Mouse (Mus musculus): ENCODE results near the gene Fntb. TPM values are rescaled to one million over a fixed set of nuclear protein-coding genes. Genes with fewer than 3 reads are reported as not detected.

The Fntb gene
- polyA plus RNA-seq, 1 experiment from 2014 or later: 39.9 TPM

- Histone ChIP-seq H3K9me3 (ENCODE audit: control insufficient read depth, low read length) (no peaks in the 10 kb centered on the region), H3K27ac (replicated peaks; ENCODE audit: low read depth, low read length) (no peak overlapping the region), H3K4me3 (replicated peaks; ENCODE audit: low read depth, low read length) (no peak overlapping the region), H3K36me3 (ENCODE audit: control insufficient read depth, insufficient read depth, low read length) (peaks cover 7% of the 10 kb centered on the region; the same call in 1 of the 2 replicates), H3K9ac (replicated peaks; ENCODE audit: low read length) (no peak overlapping the region), H3K4me1 (ENCODE audit: control insufficient read depth, insufficient read depth, low read length) (no peaks in the 10 kb centered on the region; the same call in 1 of the 2 replicates), H3K27me3 (ENCODE audit: control insufficient read depth, insufficient read depth, low read length) (no peaks in the 10 kb centered on the region), H3K4me2 (ENCODE audit: low read length) (no peak overlapping the region)
- no peak for DNase-seq
- no peak for ATAC-seq (ENCODE audit: low FRiP score, low TSS enrichment)
- WGBS: 79% methylated on average over 1 of the region's 1 CpGs
Observed at GRCm38 (mm10) chr12:76906278-76906677, 140.9 kb downstream of the Fntb start.

GRCm38 (mm10) chr12:76909218-76909617 is 143.8 kb downstream of the Fntb start:
- Histone ChIP-seq H3K27me3 (ENCODE audit: control insufficient read depth, insufficient read depth, low read length) (no peaks in the 10 kb centered on the region), H3K4me3 (replicated peaks; ENCODE audit: low read depth, low read length) (no peak overlapping the region), H3K4me1 (ENCODE audit: control insufficient read depth, insufficient read depth, low read length) (no peaks in the 10 kb centered on the region; the same call in 1 of the 2 replicates), H3K4me2 (ENCODE audit: low read length) (no peak overlapping the region), H3K9ac (replicated peaks; ENCODE audit: low read length) (no peak overlapping the region), H3K36me3 (ENCODE audit: control insufficient read depth, insufficient read depth, low read length) (peaks cover 14% of the 10 kb centered on the region; the same call in 1 of the 2 replicates), H3K9me3 (ENCODE audit: control insufficient read depth, low read length) (no peaks in the 10 kb centered on the region), H3K27ac (replicated peaks; ENCODE audit: low read depth, low read length) (no peak overlapping the region)
- DNase-seq (no peak), ATAC-seq (ENCODE audit: low FRiP score, low TSS enrichment) (no peak)
- 85% methylated on average over 5 of the region's 5 CpGs for WGBS

DNA sequence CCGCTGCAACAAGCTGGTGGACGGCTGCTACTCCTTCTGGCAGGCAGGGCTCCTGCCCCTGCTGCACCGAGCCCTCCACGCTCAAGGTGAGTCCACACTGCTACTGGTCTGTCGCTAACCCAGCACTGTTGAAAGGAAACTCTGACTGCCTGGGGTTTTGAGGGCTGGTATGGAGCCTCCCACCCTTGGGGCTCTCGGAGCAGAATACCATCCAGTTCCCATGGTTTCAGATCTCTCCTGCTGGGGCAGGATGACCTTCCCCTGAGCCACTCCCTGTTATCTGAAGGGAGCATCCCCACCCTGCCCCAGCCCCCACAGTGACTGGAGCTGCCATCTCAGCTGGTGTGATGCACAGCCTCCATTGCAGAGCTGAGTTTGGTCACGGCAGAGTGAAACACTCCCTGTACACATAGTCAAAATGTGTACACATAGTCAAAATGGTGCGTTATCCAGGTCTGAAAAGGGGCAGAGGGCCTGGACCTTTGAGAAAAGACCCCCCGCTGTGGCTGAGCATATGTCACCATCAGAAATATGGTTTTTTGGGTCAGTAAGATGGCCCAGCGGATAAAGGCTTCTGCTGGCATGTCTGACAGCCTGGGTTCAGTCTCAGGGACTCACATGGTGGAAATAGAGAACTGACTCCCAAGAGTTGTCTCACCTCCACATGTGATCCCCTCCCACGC is 145.0 kb downstream of the Fntb start:
- Histone ChIP-seq H3K4me1 (ENCODE audit: control insufficient read depth, insufficient read depth, low read length) (no peaks in the 10 kb centered on the region; the same call in 1 of the 2 replicates), H3K27me3 (ENCODE audit: control insufficient read depth, insufficient read depth, low read length) (no peaks in the 10 kb centered on the region), H3K4me2 (ENCODE audit: low read length) (no peak overlapping the region), H3K27ac (replicated peaks; ENCODE audit: low read depth, low read length) (no peak overlapping the region), H3K9me3 (ENCODE audit: control insufficient read depth, low read length) (no peaks in the 10 kb centered on the region), H3K4me3 (replicated peaks; ENCODE audit: low read depth, low read length) (no peak overlapping the region), H3K36me3 (ENCODE audit: control insufficient read depth, insufficient read depth, low read length) (peaks cover 14% of the 10 kb centered on the region; the same call in 1 of the 2 replicates), H3K9ac (replicated peaks; ENCODE audit: low read length) (no peak overlapping the region)
- 58% methylated on average over 11 of the region's 11 CpGs for whole genome bisulfite sequencing
- no peak for ATAC-seq (ENCODE audit: low FRiP score, low TSS enrichment)
- no peak for DNase-seq

DNA sequence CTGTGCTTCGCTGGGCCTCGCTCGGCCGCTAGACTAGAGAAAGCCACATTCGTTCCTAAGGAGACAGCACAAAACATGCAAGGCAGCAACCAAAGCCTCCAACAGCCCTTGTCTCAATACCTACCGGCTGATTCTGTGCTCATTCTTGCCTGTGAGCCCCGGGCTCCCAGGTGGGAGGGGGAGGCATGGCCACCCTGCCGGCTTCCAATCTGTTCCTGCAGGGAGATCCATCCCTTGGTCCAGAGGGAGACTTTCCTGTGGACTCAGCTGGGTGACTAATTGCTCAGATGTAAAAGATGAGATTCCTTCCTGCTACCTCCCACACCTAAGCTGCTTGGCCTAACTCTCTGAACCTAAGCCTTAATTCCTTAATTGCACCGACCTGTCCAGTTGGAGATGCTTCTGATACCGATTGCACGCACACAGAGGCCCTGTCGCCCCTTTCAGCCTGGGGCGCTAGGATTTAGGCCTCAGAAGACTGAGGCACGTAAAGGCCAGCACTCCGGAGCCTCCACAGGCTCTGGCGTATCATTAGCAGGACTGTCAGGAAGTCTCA is 145.9 kb downstream of the Fntb start:
- no peak overlapping the region for H3K4me3 ChIP-seq (replicated peaks; ENCODE audit: low read depth, low read length)
- DNase-seq (peak; percentile 27), ATAC-seq (ENCODE audit: low FRiP score, low TSS enrichment) (no peak)
- H3K27me3 ChIP-seq (ENCODE audit: control insufficient read depth, insufficient read depth, low read length): no peaks in the 10 kb centered on the region
- H3K4me1 ChIP-seq (ENCODE audit: control insufficient read depth, insufficient read depth, low read length): no peaks in the 10 kb centered on the region; the same call in 1 of the 2 replicates
- WGBS: 41% methylated on average over 16 of the region's 16 CpGs
- peaks cover 14% of the 10 kb centered on the region; the same call in 1 of the 2 replicates for H3K36me3 ChIP-seq (ENCODE audit: control insufficient read depth, insufficient read depth, low read length)
- no peaks in the 10 kb centered on the region for H3K9me3 ChIP-seq (ENCODE audit: control insufficient read depth, low read length)
- no peak overlapping the region for H3K27ac ChIP-seq (replicated peaks; ENCODE audit: low read depth, low read length)
- no peak overlapping the region for H3K4me2 ChIP-seq (ENCODE audit: low read length)
- H3K9ac ChIP-seq (replicated peaks; ENCODE audit: low read length): no peak overlapping the region

DNA sequence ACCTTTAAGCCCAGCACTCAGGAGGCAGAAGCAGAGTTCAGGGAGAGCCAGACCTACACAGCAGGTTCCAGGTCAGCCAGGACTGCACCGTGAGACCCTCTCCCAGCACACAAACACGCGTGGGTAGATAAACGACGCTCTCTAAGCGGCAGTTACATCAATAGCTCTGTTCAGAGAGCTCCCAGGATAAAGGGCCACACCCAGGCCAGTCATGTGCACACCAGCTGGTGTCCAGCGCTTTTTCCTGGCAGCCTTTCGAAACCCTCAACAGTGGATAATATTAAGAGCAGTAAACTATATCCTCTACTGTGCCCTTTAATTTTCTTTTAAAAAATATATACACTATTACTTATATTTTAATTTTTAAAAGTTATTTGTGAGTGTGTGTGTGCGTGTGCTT is 146.8 kb downstream of the Fntb start:
- DNase-seq (no peak), ATAC-seq (ENCODE audit: low FRiP score, low TSS enrichment) (no peak)

DNA sequence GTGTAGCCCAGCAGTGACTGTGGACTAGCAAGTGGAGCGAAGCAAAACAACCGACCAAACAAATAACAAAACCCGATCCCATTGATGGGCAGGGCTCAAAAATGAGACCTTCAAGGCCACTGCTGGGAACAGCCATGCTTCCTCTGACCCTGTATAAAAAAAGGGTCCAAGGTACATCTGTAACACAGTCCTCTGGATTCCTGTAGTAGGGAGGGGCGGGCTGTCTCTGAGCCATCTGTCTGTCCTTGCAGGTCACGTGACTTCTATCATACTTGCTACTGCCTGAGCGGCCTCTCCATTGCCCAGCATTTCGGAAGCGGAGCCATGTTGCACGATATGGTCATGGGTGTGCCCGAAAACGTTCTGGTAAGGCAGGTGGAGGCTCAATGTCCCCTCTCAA is 150.8 kb downstream of the Fntb start:
- H3K9ac ChIP-seq (replicated peaks; ENCODE audit: low read length): no peak overlapping the region
- ATAC-seq (ENCODE audit: low FRiP score, low TSS enrichment) (no peak), DNase-seq (no peak)
- 95% methylated on average over 11 of the region's 11 CpGs for WGBS
- no peak overlapping the region for H3K4me2 ChIP-seq (ENCODE audit: low read length)
- no peaks in the 10 kb centered on the region for H3K9me3 ChIP-seq (ENCODE audit: control insufficient read depth, low read length)
- H3K4me1 ChIP-seq (ENCODE audit: control insufficient read depth, insufficient read depth, low read length): no peaks in the 10 kb centered on the region; the same call in 1 of the 2 replicates
- no peaks in the 10 kb centered on the region for H3K27me3 ChIP-seq (ENCODE audit: control insufficient read depth, insufficient read depth, low read length)
- H3K4me3 ChIP-seq (replicated peaks; ENCODE audit: low read depth, low read length): no peak overlapping the region
- no peak overlapping the region for H3K27ac ChIP-seq (replicated peaks; ENCODE audit: low read depth, low read length)
- peaks cover 37% of the 10 kb centered on the region for H3K36me3 ChIP-seq (ENCODE audit: control insufficient read depth, insufficient read depth, low read length)

More for the DNA sequence above, 146.8 kb downstream of the Fntb start:
- Histone ChIP-seq H3K4me3 (replicated peaks; ENCODE audit: low read depth, low read length) (no peak overlapping the region), H3K9me3 (ENCODE audit: control insufficient read depth, low read length) (no peaks in the 10 kb centered on the region), H3K4me1 (ENCODE audit: control insufficient read depth, insufficient read depth, low read length) (no peaks in the 10 kb centered on the region; the same call in 1 of the 2 replicates), H3K27me3 (ENCODE audit: control insufficient read depth, insufficient read depth, low read length) (no peaks in the 10 kb centered on the region), H3K9ac (replicated peaks; ENCODE audit: low read length) (no peak overlapping the region), H3K36me3 (ENCODE audit: control insufficient read depth, insufficient read depth, low read length) (peaks cover 24% of the 10 kb centered on the region), H3K4me2 (ENCODE audit: low read length) (no peak overlapping the region), H3K27ac (replicated peaks; ENCODE audit: low read depth, low read length) (no peak overlapping the region)
- WGBS: 81% methylated on average over 9 of the region's 9 CpGs

GRCm38 (mm10) chr12:76918113-76918512 is 152.7 kb downstream of the Fntb start:
- WGBS: 78% methylated on average over 6 of the region's 6 CpGs

GRCm38 (mm10) chr12:76918855-76919254 is 153.5 kb downstream of the Fntb start:
- no peak for ATAC-seq (ENCODE audit: low FRiP score, low TSS enrichment)
- H3K9me3 ChIP-seq (ENCODE audit: control insufficient read depth, low read length): no peaks in the 10 kb centered on the region
- no peak overlapping the region for H3K9ac ChIP-seq (replicated peaks; ENCODE audit: low read length)
- no peak overlapping the region for H3K4me3 ChIP-seq (replicated peaks; ENCODE audit: low read depth, low read length)
- H3K36me3 ChIP-seq (ENCODE audit: control insufficient read depth, insufficient read depth, low read length): peaks cover 28% of the 10 kb centered on the region
- H3K4me2 ChIP-seq (ENCODE audit: low read length): no peak overlapping the region
- no peaks in the 10 kb centered on the region for H3K27me3 ChIP-seq (ENCODE audit: control insufficient read depth, insufficient read depth, low read length)
- H3K4me1 ChIP-seq (ENCODE audit: control insufficient read depth, insufficient read depth, low read length): no peaks in the 10 kb centered on the region
- 66% methylated on average over 3 of the region's 3 CpGs for WGBS
- H3K27ac ChIP-seq (replicated peaks; ENCODE audit: low read depth, low read length): no peak overlapping the region
- DNase-seq: no peak

More at GRCm38 (mm10) chr12:76918113-76918512, 152.7 kb downstream of the Fntb start:
- H3K4me2 ChIP-seq (ENCODE audit: low read length): no peak overlapping the region
- H3K27me3 ChIP-seq (ENCODE audit: control insufficient read depth, insufficient read depth, low read length): no peaks in the 10 kb centered on the region
- no peaks in the 10 kb centered on the region for H3K9me3 ChIP-seq (ENCODE audit: control insufficient read depth, low read length)
- no peak overlapping the region for H3K27ac ChIP-seq (replicated peaks; ENCODE audit: low read depth, low read length)
- ATAC-seq (ENCODE audit: low FRiP score, low TSS enrichment) (no peak), DNase-seq (no peak)
- peaks cover 28% of the 10 kb centered on the region for H3K36me3 ChIP-seq (ENCODE audit: control insufficient read depth, insufficient read depth, low read length)
- no peak overlapping the region for H3K4me3 ChIP-seq (replicated peaks; ENCODE audit: low read depth, low read length)
- no peaks in the 10 kb centered on the region for H3K4me1 ChIP-seq (ENCODE audit: control insufficient read depth, insufficient read depth, low read length)
- H3K9ac ChIP-seq (replicated peaks; ENCODE audit: low read length): no peak overlapping the region

GRCm38 (mm10) chr12:76920398-76920797 is 155.0 kb downstream of the Fntb start:
- H3K4me3 ChIP-seq (replicated peaks; ENCODE audit: low read depth, low read length): no peak overlapping the region
- DNase-seq: no peak
- no peak overlapping the region for H3K4me2 ChIP-seq (ENCODE audit: low read length)
- peaks cover 28% of the 10 kb centered on the region for H3K36me3 ChIP-seq (ENCODE audit: control insufficient read depth, insufficient read depth, low read length)
- 82% methylated on average over 6 of the region's 6 CpGs for WGBS
- no peak overlapping the region for H3K9ac ChIP-seq (replicated peaks; ENCODE audit: low read length)
- H3K9me3 ChIP-seq (ENCODE audit: control insufficient read depth, low read length): no peaks in the 10 kb centered on the region
- H3K27me3 ChIP-seq (ENCODE audit: control insufficient read depth, insufficient read depth, low read length): no peaks in the 10 kb centered on the region
- H3K27ac ChIP-seq (replicated peaks; ENCODE audit: low read depth, low read length): no peak overlapping the region
- no peaks in the 10 kb centered on the region for H3K4me1 ChIP-seq (ENCODE audit: control insufficient read depth, insufficient read depth, low read length)
- no peak for ATAC-seq (ENCODE audit: low FRiP score, low TSS enrichment)

Data from midbrain, embryonic 14.5 days (tissue).